Mouse (Mus musculus): Measurements from ENCODE around the gene Nrxn1. TPM values are rescaled to one million over a fixed set of nuclear protein-coding genes. Genes with fewer than 3 reads are reported as not detected.

Nrxn1 gene
- total and polyA plus RNA-seq, 3 experiments: 0.22 TPM; not detected in 2

DNA sequence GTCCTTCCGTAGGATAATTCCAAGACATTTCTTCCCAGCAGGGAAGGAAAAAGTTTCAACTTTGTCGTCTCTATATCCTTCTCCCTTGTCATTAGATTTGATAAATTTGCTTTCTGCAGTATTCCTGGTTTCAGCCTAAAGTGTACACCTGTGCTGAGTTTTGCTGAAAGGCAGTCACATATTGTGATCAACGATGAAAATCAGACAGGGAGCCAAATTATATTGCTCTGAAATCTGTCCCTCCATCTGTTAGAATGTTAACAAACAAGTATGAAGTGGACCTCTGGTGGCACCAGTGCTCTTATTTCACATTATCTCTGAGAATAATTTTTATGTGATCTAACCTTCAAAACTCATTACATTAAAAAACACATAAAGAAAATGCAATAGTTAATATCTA is 465.5 kb downstream of the Nrxn1 start:
- ATAC-seq (ENCODE audit: extremely low read depth, insufficient number of reproducible peaks, low FRiP score, poor library complexity, severe bottlenecking): no peak
- H3K36me3 ChIP-seq (replicated peaks): no peaks in the 10 kb centered on the region
- H3K27me3 ChIP-seq (ENCODE audit: insufficient read depth, low read length): no peaks in the 10 kb centered on the region
- TF ChIP-seq GATA1 (IDR thresholded peaks at IDR 0.05; ENCODE audit: borderline replicate concordance, low read length): no peak
- TF ChIP-seq GATA2 (IDR thresholded peaks at IDR 0.05; ENCODE audit: borderline replicate concordance, low read depth, low read length): no peak
- TF ChIP-seq TAL1 (conservative IDR thresholded peaks at IDR 0.05; ENCODE audit: low read depth, low read length): no peak
- TF ChIP-seq CTCF (IDR thresholded peaks at IDR 0.05; ENCODE audit: low read depth, low read length): no peak
- no peak for TF ChIP-seq POLR2AphosphoS5 (IDR thresholded peaks at IDR 0.05; ENCODE audit: insufficient replicate concordance, low read depth, low read length)
- H3K4me1 ChIP-seq (ENCODE audit: insufficient read depth, low read depth, low read length): no peaks in the 10 kb centered on the region
- 0 out of 2 replicates have a peak, but pooled peaks cover 6% of the 10 kb centered on the region for H3K9me3 ChIP-seq (replicated peaks)
- no peak overlapping the region for H3K4me3 ChIP-seq (ENCODE audit: low read depth, low read length)
- DNase-seq (ENCODE audit: low spot score): no peak

DNA sequence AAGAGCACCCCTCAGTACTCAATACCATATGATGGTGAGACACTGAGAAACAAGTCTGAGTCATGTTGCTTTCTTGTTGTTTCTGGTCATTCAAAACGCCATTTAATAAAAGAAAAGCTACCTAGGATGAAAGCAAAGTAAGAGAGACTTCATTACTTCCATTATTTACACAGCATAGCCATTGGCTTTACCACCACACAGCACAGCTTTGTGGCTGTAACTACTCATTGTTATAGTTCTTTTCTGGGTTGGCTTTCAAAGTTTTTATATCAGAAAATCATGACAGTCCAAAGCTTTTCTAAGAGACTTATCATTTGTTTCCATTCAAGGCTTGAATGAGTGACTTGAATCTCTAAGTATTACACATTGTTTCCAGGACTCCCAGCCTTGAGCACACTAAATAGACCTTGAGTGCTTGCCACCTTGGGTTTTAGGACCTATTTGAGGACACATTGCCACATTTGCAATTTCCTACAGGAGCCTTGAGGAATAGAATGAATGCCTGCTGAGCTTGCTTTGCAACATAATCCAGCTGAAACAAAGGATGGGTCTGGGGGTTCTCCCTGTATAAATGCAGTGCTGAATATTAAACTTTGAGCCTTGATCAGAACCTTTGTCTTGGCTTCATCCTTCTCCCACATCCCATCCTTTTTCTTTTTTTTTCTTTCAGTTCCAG is 468.1 kb downstream of the Nrxn1 start:
- no peaks in the 10 kb centered on the region for H3K36me3 ChIP-seq (replicated peaks)
- ATAC-seq (ENCODE audit: extremely low read depth, insufficient number of reproducible peaks, low FRiP score, poor library complexity, severe bottlenecking): no peak

DNA sequence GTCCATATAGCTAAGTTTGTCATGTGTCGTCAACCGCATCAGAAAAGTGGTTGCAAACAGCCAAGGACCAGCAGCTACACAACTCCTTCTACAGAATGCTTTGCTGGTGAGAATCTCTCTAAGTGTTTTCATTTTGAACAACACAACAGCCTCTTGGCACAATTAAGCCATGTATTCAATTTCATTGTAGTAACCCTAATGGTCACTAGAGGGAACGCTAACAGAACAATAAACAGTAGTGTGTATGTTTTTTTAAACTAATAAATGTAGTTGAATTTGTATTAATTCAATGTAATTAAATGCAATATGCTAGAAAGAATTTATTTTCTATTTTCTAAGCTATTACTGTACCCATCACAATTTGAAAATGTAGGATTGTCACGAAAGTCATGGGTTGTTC is 471.0 kb downstream of the Nrxn1 start:
- ATAC-seq (ENCODE audit: extremely low read depth, insufficient number of reproducible peaks, low FRiP score, poor library complexity, severe bottlenecking) (no peak), DNase-seq (ENCODE audit: low spot score) (no peak)
- H3K27me3 ChIP-seq (ENCODE audit: insufficient read depth, low read length): no peaks in the 10 kb centered on the region
- 0 out of 2 replicates have a peak, but pooled peaks cover 2% of the 10 kb centered on the region for H3K9me3 ChIP-seq (replicated peaks)
- H3K4me1 ChIP-seq (ENCODE audit: insufficient read depth, low read depth, low read length): no peaks in the 10 kb centered on the region
- no peaks in the 10 kb centered on the region for H3K36me3 ChIP-seq (replicated peaks)
- H3K4me3 ChIP-seq (ENCODE audit: low read depth, low read length): no peak overlapping the region
- TF ChIP-seq GATA1 (IDR thresholded peaks at IDR 0.05; ENCODE audit: borderline replicate concordance, low read length): no peak
- TF ChIP-seq TAL1 (conservative IDR thresholded peaks at IDR 0.05; ENCODE audit: low read depth, low read length): no peak
- no peak for TF ChIP-seq CTCF (IDR thresholded peaks at IDR 0.05; ENCODE audit: low read depth, low read length)
- no peak for TF ChIP-seq GATA2 (IDR thresholded peaks at IDR 0.05; ENCODE audit: borderline replicate concordance, low read depth, low read length)
- TF ChIP-seq POLR2AphosphoS5 (IDR thresholded peaks at IDR 0.05; ENCODE audit: insufficient replicate concordance, low read depth, low read length): no peak

More for the DNA sequence above, 468.1 kb downstream of the Nrxn1 start:
- no peak for TF ChIP-seq GATA1 (IDR thresholded peaks at IDR 0.05; ENCODE audit: borderline replicate concordance, low read length)
- TF ChIP-seq GATA2 (IDR thresholded peaks at IDR 0.05; ENCODE audit: borderline replicate concordance, low read depth, low read length): no peak
- no peak for TF ChIP-seq POLR2AphosphoS5 (IDR thresholded peaks at IDR 0.05; ENCODE audit: insufficient replicate concordance, low read depth, low read length)
- no peak for TF ChIP-seq CTCF (IDR thresholded peaks at IDR 0.05; ENCODE audit: low read depth, low read length)
- no peak for TF ChIP-seq TAL1 (conservative IDR thresholded peaks at IDR 0.05; ENCODE audit: low read depth, low read length)
- Histone ChIP-seq H3K4me1 (ENCODE audit: insufficient read depth, low read depth, low read length) (no peaks in the 10 kb centered on the region), H3K9me3 (replicated peaks) (0 out of 2 replicates have a peak, but pooled peaks cover 3% of the 10 kb centered on the region), H3K27me3 (ENCODE audit: insufficient read depth, low read length) (no peaks in the 10 kb centered on the region), H3K4me3 (ENCODE audit: low read depth, low read length) (no peak overlapping the region)
- no peak for DNase-seq (ENCODE audit: low spot score)

DNA sequence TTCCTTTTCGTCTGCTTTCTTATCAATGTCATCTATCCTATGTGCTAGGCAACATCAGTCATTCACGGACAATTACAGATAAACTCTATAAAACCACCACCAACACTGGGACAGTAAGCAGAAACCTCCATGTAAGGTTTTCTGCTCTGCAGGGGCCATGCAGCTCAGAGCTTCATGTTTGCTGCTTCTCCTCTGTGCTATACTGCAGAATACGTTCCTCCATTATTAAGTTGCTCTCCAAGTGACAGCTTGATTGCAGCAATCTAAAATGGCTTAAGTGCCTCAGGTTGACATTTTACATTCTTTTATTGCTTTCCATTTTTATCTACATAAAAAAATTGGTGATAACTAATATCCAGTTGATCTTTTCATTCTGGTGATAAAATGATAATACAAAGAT is 477.9 kb downstream of the Nrxn1 start:
- Histone ChIP-seq H3K4me3 (ENCODE audit: low read depth, low read length) (no peak overlapping the region), H3K27me3 (ENCODE audit: insufficient read depth, low read length) (no peaks in the 10 kb centered on the region), H3K4me1 (ENCODE audit: insufficient read depth, low read depth, low read length) (no peaks in the 10 kb centered on the region), H3K9me3 (replicated peaks) (no peaks in the 10 kb centered on the region), H3K36me3 (replicated peaks) (no peaks in the 10 kb centered on the region)
- TF ChIP-seq GATA1 (IDR thresholded peaks at IDR 0.05; ENCODE audit: borderline replicate concordance, low read length) (no peak), GATA2 (IDR thresholded peaks at IDR 0.05; ENCODE audit: borderline replicate concordance, low read depth, low read length) (no peak), TAL1 (conservative IDR thresholded peaks at IDR 0.05; ENCODE audit: low read depth, low read length) (no peak), POLR2AphosphoS5 (IDR thresholded peaks at IDR 0.05; ENCODE audit: insufficient replicate concordance, low read depth, low read length) (no peak), CTCF (IDR thresholded peaks at IDR 0.05; ENCODE audit: low read depth, low read length) (no peak)
- ATAC-seq (ENCODE audit: extremely low read depth, insufficient number of reproducible peaks, low FRiP score, poor library complexity, severe bottlenecking) (no peak), DNase-seq (ENCODE audit: low spot score) (no peak)

DNA sequence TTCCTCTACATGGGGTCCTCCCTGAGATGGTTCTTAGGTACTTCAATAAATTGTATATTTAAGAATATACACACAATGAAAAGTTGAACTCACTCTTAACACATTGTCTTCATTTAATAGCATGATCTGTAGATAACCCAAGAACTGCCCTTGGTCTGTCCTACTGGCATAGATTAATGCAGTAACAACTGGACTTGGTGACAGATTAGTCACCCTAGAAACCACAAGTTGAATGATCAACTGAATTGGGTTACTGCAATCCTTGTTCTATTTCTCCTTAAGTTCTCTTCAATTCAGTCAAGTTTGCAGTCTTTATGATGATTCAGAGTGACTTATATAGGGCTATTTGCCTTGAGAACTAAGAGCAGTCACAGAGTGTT is 485.5 kb downstream of the Nrxn1 start:
- ATAC-seq (ENCODE audit: extremely low read depth, insufficient number of reproducible peaks, low FRiP score, poor library complexity, severe bottlenecking) (no peak), DNase-seq (ENCODE audit: low spot score) (no peak)
- Histone ChIP-seq H3K4me3 (ENCODE audit: low read depth, low read length) (no peak overlapping the region), H3K27me3 (ENCODE audit: insufficient read depth, low read length) (no peaks in the 10 kb centered on the region), H3K4me1 (ENCODE audit: insufficient read depth, low read depth, low read length) (no peaks in the 10 kb centered on the region), H3K36me3 (replicated peaks) (no peaks in the 10 kb centered on the region), H3K9me3 (replicated peaks) (no peaks in the 10 kb centered on the region)
- TF ChIP-seq GATA2 (IDR thresholded peaks at IDR 0.05; ENCODE audit: borderline replicate concordance, low read depth, low read length): no peak
- TF ChIP-seq CTCF (IDR thresholded peaks at IDR 0.05; ENCODE audit: low read depth, low read length): no peak
- no peak for TF ChIP-seq TAL1 (conservative IDR thresholded peaks at IDR 0.05; ENCODE audit: low read depth, low read length)
- no peak for TF ChIP-seq GATA1 (IDR thresholded peaks at IDR 0.05; ENCODE audit: borderline replicate concordance, low read length)
- no peak for TF ChIP-seq POLR2AphosphoS5 (IDR thresholded peaks at IDR 0.05; ENCODE audit: insufficient replicate concordance, low read depth, low read length)

DNA sequence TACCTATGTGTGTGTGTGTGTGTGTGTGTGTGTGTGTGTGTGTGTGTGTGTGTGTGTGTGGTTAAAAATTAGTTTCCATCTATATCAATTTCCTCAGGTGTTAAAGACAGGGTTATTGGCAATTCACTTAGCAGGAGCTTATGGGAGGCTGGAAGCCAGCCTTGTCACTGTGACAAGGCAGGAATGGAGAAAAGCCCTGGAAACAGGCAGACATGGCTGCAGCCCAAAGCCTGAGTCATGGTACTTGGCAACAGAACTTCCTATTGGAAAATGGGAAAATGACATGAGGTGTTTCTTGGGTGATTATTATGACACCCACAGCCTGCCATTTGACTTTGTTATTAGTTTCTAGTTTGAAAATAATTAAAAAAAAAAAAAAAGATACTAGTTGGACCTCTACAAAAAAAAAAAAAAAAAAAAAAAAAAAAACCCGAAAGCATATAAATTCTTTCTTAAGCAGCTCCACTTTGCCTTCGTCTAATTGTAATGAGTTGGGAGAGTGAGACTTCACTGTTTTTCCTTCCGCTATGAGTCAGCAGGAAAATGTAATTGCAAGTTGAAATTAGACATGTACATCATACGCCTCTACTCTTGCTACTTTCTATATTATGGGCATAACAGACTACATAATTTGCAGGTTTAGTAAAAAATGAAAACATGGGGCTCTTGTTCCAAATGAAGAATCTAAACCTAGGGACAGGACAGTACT is 486.0 kb downstream of the Nrxn1 start:
- TF ChIP-seq GATA2 (IDR thresholded peaks at IDR 0.05; ENCODE audit: borderline replicate concordance, low read depth, low read length): no peak
- TF ChIP-seq CTCF (IDR thresholded peaks at IDR 0.05; ENCODE audit: low read depth, low read length): no peak
- no peak for TF ChIP-seq GATA1 (IDR thresholded peaks at IDR 0.05; ENCODE audit: borderline replicate concordance, low read length)
- no peak for TF ChIP-seq TAL1 (conservative IDR thresholded peaks at IDR 0.05; ENCODE audit: low read depth, low read length)
- no peak for TF ChIP-seq POLR2AphosphoS5 (IDR thresholded peaks at IDR 0.05; ENCODE audit: insufficient replicate concordance, low read depth, low read length)
- DNase-seq (ENCODE audit: low spot score) (no peak), ATAC-seq (ENCODE audit: extremely low read depth, insufficient number of reproducible peaks, low FRiP score, poor library complexity, severe bottlenecking) (no peak)
- Histone ChIP-seq H3K36me3 (replicated peaks) (no peaks in the 10 kb centered on the region), H3K9me3 (replicated peaks) (no peaks in the 10 kb centered on the region), H3K4me1 (ENCODE audit: insufficient read depth, low read depth, low read length) (no peaks in the 10 kb centered on the region), H3K4me3 (ENCODE audit: low read depth, low read length) (no peak overlapping the region), H3K27me3 (ENCODE audit: insufficient read depth, low read length) (no peaks in the 10 kb centered on the region)

Data from G1E (cell line).